Mouse (Mus musculus) limb, embryonic 13.5 days (tissue): Measurements from ENCODE around the gene Gm47969. TPM values are rescaled to one million over a fixed set of nuclear protein-coding genes. Genes with fewer than 3 reads are reported as not detected.

Experiments
- ATAC-seq: fragments of 200-750 bp; cut with Nextera tagmentation; 2 replicates; pipeline ENCODE4 v1.8.0; 2017; ENCODE audit warnings: low read depth, moderate number of reproducible peaks, moderate TSS enrichment; ENCODE audit not compliant: low FRiP score
- H3K27ac ChIP-seq: fragments of 300-500 bp; sonication (generic); 2 replicates; pipeline ENCODE4 v1.5.1; 2015; ENCODE audit warnings: inconsistent platforms, mild to moderate bottlenecking, moderate library complexity
- H3K27me3 ChIP-seq: fragments of 300-500 bp; sonication (generic); 2 replicates; pipeline ENCODE4 v1.6.1; 2015; ENCODE audit warnings: mild to moderate bottlenecking, inconsistent platforms
- H3K36me3 ChIP-seq: fragments of 300-500 bp; sonication (generic); 2 replicates; pipeline ENCODE4 v1.6.1; 2015; ENCODE audit warnings: inconsistent platforms, mild to moderate bottlenecking, moderate library complexity
- H3K4me1 ChIP-seq: fragments of 300-500 bp; sonication (generic); 2 replicates; pipeline ENCODE4 v1.6.1; 2015; ENCODE audit warnings: inconsistent platforms
- H3K4me2 ChIP-seq: fragments of 300-500 bp; sonication (generic); replicated peaks from 2 replicates; pipeline ENCODE4 v1.6.1; 2015; ENCODE audit warnings: inconsistent platforms, mild to moderate bottlenecking, moderate library complexity
- H3K4me3 ChIP-seq: fragments of 300-500 bp; sonication (generic); 2 replicates; pipeline ENCODE4 v1.5.1; 2015; ENCODE audit warnings: moderate library complexity, mild to moderate bottlenecking, inconsistent platforms
- H3K9ac ChIP-seq: fragments of 300-500 bp; sonication (generic); 2 replicates; pipeline ENCODE4 v1.6.1; 2015; ENCODE audit warnings: mild to moderate bottlenecking, inconsistent platforms
- H3K9me3 ChIP-seq: fragments of 300-500 bp; sonication (generic); 2 replicates; pipeline ENCODE4 v1.6.1; 2016; ENCODE audit warnings: inconsistent platforms
- WGBS: fragments of 180-500 bp; shearing (Covaris S2); methylation state at CpG from one replicate; pipeline ENCODE4 v1.1.7; 2015; 5-methylcytosine and 5-hydroxymethylcytosine counted together
- polyA plus RNA-seq: library from polyadenylated mRNA; unstranded; fragments of >200 nt; fragmentation: Nextera tagmentation; extraction: Ambion mirVana; gene quantifications from 2 replicates; pipeline ENCODE4 v1.2.1, GENCODE M21; 2015

The Gm47969 gene
- polyA plus RNA-seq, 1 experiment from 2014 or later: not detected

- Histone ChIP-seq H3K4me2 (peak within 1 kb of the TSS; percentile 72), H3K9ac (peak within 1 kb of the TSS; percentile 59), H3K9me3 (no peaks in the 10 kb centered on the region), H3K4me3 (peak within 1 kb of the TSS; percentile 49), H3K27ac (peak within 1 kb of the TSS; percentile 34; the same call in 1 of the 2 replicates), H3K27me3 (no peaks in the 10 kb centered on the region), H3K36me3 (no peaks in the 10 kb centered on the region), H3K4me1 (peaks cover 13% of the 10 kb centered on the region)
- under 1% methylated on average over 25 of the region's 25 CpGs for WGBS
- ATAC-seq: peak; percentile 96
Measured at GRCm38 (mm10) chr1:83038109-83038672, 6.5 kb upstream of the Gm47969 start, which contains the start of gene Slc19a3. Gene Slc19a3 (minus strand): TSS chr1:83038448.

- no peak for ATAC-seq
- Histone ChIP-seq H3K27ac (no peak overlapping the region), H3K36me3 (no peaks in the 10 kb centered on the region), H3K27me3 (no peaks in the 10 kb centered on the region), H3K4me3 (no peak overlapping the region), H3K9ac (no peak overlapping the region), H3K4me1 (peaks cover 13% of the 10 kb centered on the region), H3K4me2 (no peak overlapping the region), H3K9me3 (no peaks in the 10 kb centered on the region)
- 75% methylated on average over 4 of the region's 4 CpGs for WGBS
Measured at GRCm38 (mm10) chr1:83039080-83039479, 5.7 kb upstream of the Gm47969 start.

- H3K9ac ChIP-seq: no peak within 1 kb of the TSS
- H3K9me3 ChIP-seq: no peaks in the 10 kb centered on the region
- no peak within 1 kb of the TSS for H3K27ac ChIP-seq
- no peak within 1 kb of the TSS for H3K4me2 ChIP-seq
- peaks cover 12% of the 10 kb centered on the region for H3K4me1 ChIP-seq
- ATAC-seq: no peak
- no peaks in the 10 kb centered on the region for H3K36me3 ChIP-seq
- WGBS: 96% methylated on average over 2 of the region's 2 CpGs
- no peaks in the 10 kb centered on the region for H3K27me3 ChIP-seq
- H3K4me3 ChIP-seq: no peak within 1 kb of the TSS
Measured at GRCm38 (mm10) chr1:83042380-83042779, 2.4 kb upstream of the Gm47969 start, which contains the start of gene Krtap28-10. Gene Krtap28-10 (minus strand): TSS chr1:83042480.

GRCm38 (mm10) chr1:83058481-83058880 is 13.7 kb downstream of the Gm47969 start:
- no peaks in the 10 kb centered on the region for H3K36me3 ChIP-seq
- H3K4me1 ChIP-seq: no peaks in the 10 kb centered on the region
- no peaks in the 10 kb centered on the region for H3K27me3 ChIP-seq
- 63% methylated on average over 1 of the region's 1 CpGs for WGBS
- no peak overlapping the region for H3K27ac ChIP-seq
- no peaks in the 10 kb centered on the region for H3K9me3 ChIP-seq
- H3K4me2 ChIP-seq: no peak overlapping the region
- no peak for ATAC-seq
- no peak overlapping the region for H3K4me3 ChIP-seq
- H3K9ac ChIP-seq: no peak overlapping the region

- 90% methylated on average over 9 of the region's 9 CpGs for WGBS
- no peak for ATAC-seq
- no peaks in the 10 kb centered on the region for H3K4me1 ChIP-seq
- H3K27me3 ChIP-seq: no peaks in the 10 kb centered on the region
- H3K36me3 ChIP-seq: no peaks in the 10 kb centered on the region
- no peak within 1 kb of the TSS for H3K4me3 ChIP-seq
- no peak within 1 kb of the TSS for H3K9ac ChIP-seq
- no peak within 1 kb of the TSS for H3K4me2 ChIP-seq
- no peaks in the 10 kb centered on the region for H3K9me3 ChIP-seq
- H3K27ac ChIP-seq: no peak within 1 kb of the TSS
Measured at GRCm38 (mm10) chr1:83059278-83059677, 14.5 kb downstream of the Gm47969 start, which contains the start of gene A030005K14Rik. Gene A030005K14Rik (minus strand): TSS chr1:83059378.

GRCm38 (mm10) chr1:83060643-83061042 is 15.9 kb downstream of the Gm47969 start, which contains the start of gene Krtap28-13:
Gene Krtap28-13 (plus strand): TSS chr1:83060930.
- no peaks in the 10 kb centered on the region for H3K27me3 ChIP-seq
- H3K9me3 ChIP-seq: no peaks in the 10 kb centered on the region
- H3K4me1 ChIP-seq: no peaks in the 10 kb centered on the region
- H3K36me3 ChIP-seq: no peaks in the 10 kb centered on the region
- no peak within 1 kb of the TSS for H3K9ac ChIP-seq
- H3K27ac ChIP-seq: no peak within 1 kb of the TSS
- ATAC-seq: no peak
- no peak within 1 kb of the TSS for H3K4me3 ChIP-seq
- H3K4me2 ChIP-seq: no peak within 1 kb of the TSS
- 91% methylated on average over 4 of the region's 4 CpGs for WGBS

GRCm38 (mm10) chr1:83064851-83065250 is 20.1 kb downstream of the Gm47969 start:
- no peaks in the 10 kb centered on the region for H3K9me3 ChIP-seq
- ATAC-seq: no peak
- H3K36me3 ChIP-seq: no peaks in the 10 kb centered on the region
- no peaks in the 10 kb centered on the region for H3K27me3 ChIP-seq
- no peak overlapping the region for H3K4me2 ChIP-seq
- H3K9ac ChIP-seq: no peak overlapping the region
- WGBS: 26% methylated on average over 3 of the region's 3 CpGs
- no peak overlapping the region for H3K27ac ChIP-seq
- H3K4me1 ChIP-seq: no peaks in the 10 kb centered on the region
- H3K4me3 ChIP-seq: no peak overlapping the region

GRCm38 (mm10) chr1:83066577-83066976 is 21.8 kb downstream of the Gm47969 start:
- no peak overlapping the region for H3K4me3 ChIP-seq
- H3K27ac ChIP-seq: no peak overlapping the region
- no peaks in the 10 kb centered on the region for H3K36me3 ChIP-seq
- no peaks in the 10 kb centered on the region for H3K27me3 ChIP-seq
- no peak for ATAC-seq
- no peak overlapping the region for H3K9ac ChIP-seq
- WGBS: 68% methylated on average over 4 of the region's 4 CpGs
- no peak overlapping the region for H3K4me2 ChIP-seq
- H3K4me1 ChIP-seq: no peaks in the 10 kb centered on the region
- H3K9me3 ChIP-seq: no peaks in the 10 kb centered on the region

GRCm38 (mm10) chr1:83067205-83067604 is 22.5 kb downstream of the Gm47969 start:
- Histone ChIP-seq H3K27ac (no peak overlapping the region), H3K9ac (no peak overlapping the region)
- 86% methylated on average over 10 of the region's 10 CpGs for WGBS

GRCm38 (mm10) chr1:83075526-83076189 is 30.9 kb downstream of the Gm47969 start:
- Histone ChIP-seq H3K4me1 (no peaks in the 10 kb centered on the region), H3K36me3 (no peaks in the 10 kb centered on the region), H3K4me2 (peak overlapping the region; percentile 53), H3K9me3 (no peaks in the 10 kb centered on the region), H3K9ac (no peak overlapping the region), H3K27me3 (no peaks in the 10 kb centered on the region), H3K27ac (no peak overlapping the region), H3K4me3 (peak overlapping the region; percentile 28)
- ATAC-seq: no peak
- 43% methylated on average over 15 of the region's 15 CpGs for WGBS

More at GRCm38 (mm10) chr1:83067205-83067604, 22.5 kb downstream of the Gm47969 start:
- Histone ChIP-seq H3K4me2 (no peak overlapping the region), H3K36me3 (no peaks in the 10 kb centered on the region), H3K27me3 (no peaks in the 10 kb centered on the region), H3K4me3 (no peak overlapping the region), H3K9me3 (no peaks in the 10 kb centered on the region), H3K4me1 (no peaks in the 10 kb centered on the region)
- no peak for ATAC-seq

GRCm38 (mm10) chr1:83076190-83076917 is 31.6 kb downstream of the Gm47969 start:
- H3K9ac ChIP-seq: no peak overlapping the region
- no peaks in the 10 kb centered on the region for H3K4me1 ChIP-seq
- H3K4me3 ChIP-seq: peak overlapping the region; percentile 28
- H3K27me3 ChIP-seq: no peaks in the 10 kb centered on the region
- 47% methylated on average over 11 of the region's 11 CpGs for WGBS
- H3K27ac ChIP-seq: no peak overlapping the region
- no peaks in the 10 kb centered on the region for H3K36me3 ChIP-seq
- no peaks in the 10 kb centered on the region for H3K9me3 ChIP-seq
- H3K4me2 ChIP-seq: peak overlapping the region; percentile 53
- ATAC-seq: peak; percentile 72; the same call in 1 of the 2 replicates

GRCm38 (mm10) chr1:83077016-83077415 is 32.3 kb downstream of the Gm47969 start:
- no peak for ATAC-seq
- H3K9me3 ChIP-seq: no peaks in the 10 kb centered on the region
- H3K4me2 ChIP-seq: no peak overlapping the region
- no peaks in the 10 kb centered on the region for H3K27me3 ChIP-seq
- WGBS: 77% methylated on average over 6 of the region's 6 CpGs
- no peak overlapping the region for H3K9ac ChIP-seq
- no peaks in the 10 kb centered on the region for H3K36me3 ChIP-seq
- H3K4me1 ChIP-seq: no peaks in the 10 kb centered on the region
- H3K4me3 ChIP-seq: no peak overlapping the region
- no peak overlapping the region for H3K27ac ChIP-seq
